Mouse (Mus musculus) left cerebral cortex, postnatal 4 days (tissue): ENCODE data around the gene Tpbgl. TPM values are rescaled to one million over a fixed set of nuclear protein-coding genes. Genes with fewer than 3 reads are reported as not detected.
A peak's percentile ranks its signal among the peaks of the same experiment; 100 is the strongest.

ENCODE experiments used
- DNase-seq: peaks from one replicate; pipeline ENCODE4 v3.0.0-alpha.2; 2022
- intact Hi-C: fragments of 180-260 bp; cut with DNase I; formaldehyde crosslinking; loops from one replicate; pipeline ENCODE4 v1.15.1; 2025
- total RNA-seq, 2 experiments: library from RNA; stranded (reverse); gene quantifications; 2 replicates each; pipeline ENCODE4 v1.2.3; 2021

Tpbgl gene
- total RNA-seq, 2 experiments from 2014 or later: 1.8 to 2.6 TPM

DNA sequence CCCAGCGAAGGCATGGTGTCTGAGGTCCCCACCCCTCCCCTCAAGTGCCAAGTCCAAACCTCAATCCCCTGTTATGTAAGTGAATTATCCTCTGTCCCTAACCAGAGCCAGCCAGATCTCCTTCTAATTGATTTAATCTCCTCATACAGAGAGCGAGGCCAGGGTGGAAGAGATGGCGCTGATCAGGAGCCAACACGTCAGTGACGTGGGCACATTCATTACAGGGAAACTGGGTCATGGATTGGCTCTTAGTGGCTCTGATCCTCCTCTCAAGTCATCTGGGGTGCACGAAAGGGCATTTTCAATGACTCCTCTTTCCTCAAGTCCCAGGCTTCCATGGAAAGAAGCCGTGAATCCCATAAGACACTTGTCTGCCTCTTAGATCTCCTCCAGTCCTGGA lies 17.8 kb upstream of the Tpbgl start:
- intact Hi-C loops: no loop called here
- no peak for DNase-seq

DNA sequence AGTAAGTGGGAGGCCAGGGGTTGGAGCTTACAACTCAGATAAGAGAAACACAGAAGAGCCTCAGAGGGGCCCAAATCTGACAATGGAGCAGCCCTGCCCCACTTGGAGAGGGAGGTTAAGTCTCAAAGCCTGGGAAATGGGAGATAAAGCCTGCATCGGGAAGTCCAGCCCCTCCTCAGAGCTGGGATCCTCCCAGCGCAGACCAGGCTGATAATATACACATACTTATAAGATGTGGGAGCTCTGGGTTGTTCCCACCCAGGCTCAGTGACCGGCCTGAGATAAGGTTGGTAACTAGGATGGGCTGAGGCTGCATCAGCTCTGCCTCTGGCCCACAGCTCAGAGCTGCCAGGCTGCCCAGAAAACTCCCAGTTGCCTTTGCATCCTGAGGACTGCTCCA lies 15.2 kb upstream of the Tpbgl start:
- intact Hi-C loops: no loop called here
- no peak for DNase-seq

DNA sequence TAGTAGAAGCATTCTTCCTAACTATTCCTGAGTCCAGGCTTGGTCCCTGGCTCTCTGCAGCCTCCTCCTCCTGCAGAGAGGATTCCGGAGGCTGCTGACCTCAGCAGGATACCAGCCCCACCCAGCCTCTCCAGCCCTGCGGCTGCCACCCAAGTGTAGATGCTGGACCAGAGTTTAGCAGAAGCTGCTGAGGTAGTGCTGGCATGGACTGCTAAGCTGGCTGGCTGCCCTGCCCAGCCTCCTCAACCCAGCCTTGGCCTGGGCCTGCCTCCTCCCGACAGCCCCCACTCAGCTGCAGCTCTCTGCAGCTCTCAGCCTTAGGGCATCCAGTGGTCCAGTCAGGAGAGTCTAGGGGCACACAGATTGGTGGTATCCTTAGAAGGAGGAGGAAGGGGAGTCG lies 14.3 kb upstream of the Tpbgl start:
- intact Hi-C loops: no loop called here
- DNase-seq: peak; percentile 80

DNA sequence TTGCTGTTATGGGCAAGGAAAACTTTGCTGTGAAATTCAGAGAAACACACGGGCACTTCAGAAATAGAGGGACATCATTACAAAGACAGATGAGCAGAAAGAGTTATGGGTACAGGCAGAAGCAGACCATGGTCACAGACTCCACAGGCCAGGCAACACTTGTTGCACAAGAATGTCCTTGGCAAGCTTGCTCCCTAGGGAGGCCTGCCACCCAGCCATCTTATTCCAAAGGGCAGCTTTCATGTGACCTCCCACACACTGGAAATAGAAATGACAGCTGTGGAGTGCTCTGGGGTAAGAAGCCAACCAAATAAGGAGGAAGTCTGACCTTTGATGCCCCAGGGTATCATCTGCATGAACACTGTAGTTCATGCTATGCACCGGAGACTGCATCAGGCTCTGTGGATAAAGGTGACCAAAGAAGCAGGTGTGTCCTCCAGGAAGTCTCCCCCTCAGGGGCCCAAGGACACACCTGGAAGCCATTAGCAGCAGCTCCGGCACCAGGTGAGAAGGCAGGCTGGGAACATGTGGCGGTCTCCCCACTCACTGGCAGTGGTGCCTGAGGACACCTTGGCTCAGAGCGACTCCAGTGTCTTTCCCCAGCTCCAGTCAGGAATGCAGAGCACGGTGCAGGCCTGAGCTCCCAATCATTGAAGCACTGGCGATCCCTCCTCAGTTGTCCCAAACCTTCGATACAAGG lies 7.2 kb upstream of the Tpbgl start:
- DNase-seq: no peak
- intact Hi-C loops: loop anchor here (5.0 kb wide), 1 partner anchor 148 kb away; no protein-coding TSS in a partner anchor

DNA sequence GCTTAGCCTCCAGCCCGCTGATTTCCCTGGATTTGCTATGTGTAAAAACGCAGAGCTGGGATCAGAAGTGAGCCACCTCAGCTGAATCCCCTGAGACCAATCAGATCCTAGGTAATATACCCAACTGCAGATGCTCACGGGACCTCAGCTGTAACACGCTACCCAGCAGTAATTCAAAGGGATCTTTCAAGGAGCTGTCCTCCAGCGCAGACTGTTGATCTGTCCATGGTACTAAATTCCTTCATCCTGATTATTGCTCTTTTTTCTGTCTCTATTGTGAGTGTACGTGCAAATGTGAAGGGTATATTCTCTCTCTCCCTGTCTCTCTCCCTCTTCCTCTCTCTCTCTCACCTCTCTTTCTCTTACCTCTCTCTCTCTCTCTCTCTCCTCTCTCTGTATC lies 5.4 kb upstream of the Tpbgl start:
- DNase-seq: no peak
- intact Hi-C loops: loop anchor here (5.0 kb wide), 1 partner anchor 150 kb away; no protein-coding TSS in a partner anchor

DNA sequence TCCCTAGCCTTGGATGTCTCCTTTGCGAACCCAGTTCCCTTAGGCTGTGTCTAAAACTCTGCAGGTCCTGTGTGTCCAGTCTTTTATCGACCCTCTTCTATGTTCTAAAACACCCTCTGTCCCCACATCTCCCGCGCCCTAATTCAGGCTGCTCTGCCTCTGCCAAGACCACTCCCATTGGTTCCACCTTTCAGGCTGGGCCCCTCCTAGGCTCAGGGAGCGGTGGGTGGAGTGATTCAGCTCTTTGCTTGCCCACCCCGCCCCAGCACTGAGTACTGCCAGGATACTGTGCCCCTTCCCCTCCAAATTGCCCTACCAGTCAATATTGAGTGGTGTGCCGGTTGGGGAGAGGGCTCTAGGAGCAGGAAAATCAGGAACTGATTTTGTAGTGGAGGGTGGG lies 463 bp upstream of the Tpbgl start:
- no peak for DNase-seq
- intact Hi-C loops: no loop called here

DNA sequence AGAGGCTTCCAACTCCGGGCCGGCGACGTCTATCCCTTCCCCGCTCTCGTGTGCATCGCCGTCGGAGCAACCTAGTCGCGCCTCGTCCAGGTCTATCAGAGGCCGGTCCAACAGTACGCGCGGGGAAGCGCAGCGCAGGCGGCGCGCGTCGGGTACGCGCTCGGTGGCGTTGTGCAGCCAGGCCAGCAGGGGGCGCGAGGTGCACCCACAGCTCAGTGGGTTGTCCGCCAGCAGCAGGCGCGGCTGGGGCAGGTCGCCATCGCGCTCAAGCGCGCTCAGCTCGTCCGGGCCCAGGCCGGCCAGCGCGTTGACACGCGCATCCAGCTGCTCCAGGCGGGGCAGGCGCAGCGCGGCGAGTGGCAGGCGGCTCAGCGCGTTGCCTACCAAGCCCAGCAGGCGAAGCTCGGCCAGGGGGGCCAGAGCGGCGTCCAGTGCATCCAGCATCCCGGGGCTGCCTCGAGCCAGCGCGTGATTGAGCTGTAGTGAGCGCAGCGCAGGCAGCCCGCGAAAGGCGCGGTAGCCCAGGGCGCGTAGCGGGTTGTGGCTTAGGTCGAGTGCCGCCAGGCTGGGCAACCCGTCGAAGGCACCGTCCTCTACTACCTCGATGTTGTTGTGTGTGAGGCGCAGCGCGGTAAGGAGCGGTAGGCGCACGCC lies 1.1 kb downstream of the Tpbgl start:
- intact Hi-C loops: no loop called here
- peak; percentile 85 for DNase-seq

DNA sequence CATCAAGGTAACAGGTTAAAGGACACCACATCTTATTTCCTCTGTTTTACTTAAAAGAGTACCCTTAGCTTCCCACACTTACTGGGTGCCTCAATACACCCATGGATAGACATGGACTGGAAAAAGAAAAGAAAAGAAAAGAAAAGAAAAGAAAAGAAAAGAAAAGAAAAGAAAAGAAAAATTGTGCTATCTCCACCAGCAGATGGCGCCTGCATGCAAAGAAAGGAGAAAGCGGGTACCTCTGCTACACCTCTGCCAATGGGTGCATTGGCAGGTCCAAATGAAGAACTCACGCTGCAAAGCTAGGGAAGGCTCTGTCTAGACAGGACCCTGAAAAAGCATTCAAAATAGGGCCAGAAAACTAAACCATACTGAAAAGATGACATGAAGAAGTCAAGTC lies 8.0 kb downstream of the Tpbgl start:
- intact Hi-C loops: loop anchor here (2.0 to 5.0 kb wide), 2 partner anchors 180 to 258 kb away; no protein-coding TSS in a partner anchor
- DNase-seq: peak; percentile 41

DNA sequence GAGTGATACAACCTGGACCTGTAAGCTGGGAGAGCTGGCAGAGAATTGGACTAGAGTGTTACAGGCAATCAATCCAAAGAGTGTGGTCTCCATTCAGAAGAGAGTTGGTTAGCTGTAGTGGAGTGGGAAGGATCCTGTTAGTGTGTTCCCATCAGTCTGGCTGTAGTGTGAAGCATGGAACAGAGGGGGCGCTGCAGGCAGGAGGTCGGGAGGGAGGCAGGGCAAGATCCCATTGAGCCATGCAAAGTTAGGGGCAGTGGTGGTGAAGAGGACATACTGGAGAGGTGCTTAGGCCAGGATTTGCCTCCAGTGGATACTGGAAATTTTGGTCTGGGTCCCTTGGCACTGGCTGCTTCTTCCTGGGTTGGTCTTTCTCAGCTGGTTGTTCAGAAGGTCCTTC lies 8.6 kb downstream of the Tpbgl start:
- DNase-seq: no peak

DNA sequence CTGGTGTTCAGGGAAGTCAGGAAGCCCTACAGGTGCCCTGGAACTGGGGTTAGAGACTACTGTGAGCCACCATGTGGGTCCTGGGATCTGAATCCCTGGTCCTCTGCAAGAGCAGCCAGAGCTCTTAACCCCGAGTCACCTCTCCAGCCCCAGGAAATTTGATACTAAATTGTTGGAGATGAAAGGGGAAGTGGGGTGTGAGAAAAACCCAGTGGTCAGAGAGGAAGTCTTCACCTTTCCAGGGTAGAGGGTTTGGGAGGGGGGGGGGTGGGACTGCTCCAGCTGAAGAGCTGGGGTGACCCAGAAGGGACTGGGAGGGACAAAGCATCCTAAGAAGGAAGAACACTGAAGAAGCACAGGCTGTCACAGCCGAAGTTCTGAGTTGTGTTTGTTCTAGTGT lies 19.3 kb downstream of the Tpbgl start:
- intact Hi-C loops: no loop called here
- DNase-seq: no peak

More for the DNA sequence above, 8.6 kb downstream of the Tpbgl start:
- intact Hi-C loops: loop anchor here (2.0 to 5.0 kb wide), 2 partner anchors 181 to 259 kb away; no protein-coding TSS in a partner anchor

DNA sequence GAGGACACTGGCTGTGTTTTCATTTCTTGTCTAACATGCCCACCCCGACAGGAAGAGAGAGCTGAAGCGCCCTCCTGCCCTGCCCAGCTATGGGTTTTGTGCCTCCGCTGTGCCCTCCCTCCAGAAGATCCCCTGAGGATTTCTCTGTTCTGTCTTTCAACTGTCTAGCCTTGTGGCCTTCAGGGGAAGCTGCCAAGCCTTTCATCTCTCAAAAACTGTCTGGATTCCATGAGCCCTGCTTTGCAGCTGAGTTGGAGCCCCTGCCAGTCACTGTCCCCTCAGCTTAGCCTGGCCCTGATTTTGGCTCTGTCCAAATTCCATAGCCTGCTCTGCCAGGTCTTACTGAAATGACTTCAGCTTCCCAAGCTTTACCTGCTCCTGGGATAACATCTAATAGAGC lies 20.1 kb downstream of the Tpbgl start:
- DNase-seq: no peak
- intact Hi-C loops: no loop called here

DNA sequence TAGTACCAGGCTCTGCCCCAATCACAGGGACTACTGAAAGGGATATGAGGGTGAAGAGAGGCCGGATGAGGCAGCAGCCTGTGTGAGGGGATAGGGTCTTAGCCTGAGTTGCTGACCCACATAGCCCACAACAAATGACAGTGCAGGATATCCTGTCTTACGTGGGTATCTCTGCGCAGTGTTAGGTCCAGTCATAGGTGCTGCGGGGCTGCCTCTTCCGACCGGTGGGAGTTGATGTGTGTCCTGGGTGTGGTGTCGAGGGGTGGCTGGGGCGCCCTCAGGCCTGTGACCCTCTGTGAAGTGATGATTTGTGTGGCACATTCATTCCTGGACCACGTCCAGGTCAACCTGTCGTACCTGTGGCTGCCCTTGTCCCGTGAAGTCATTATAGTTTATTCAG lies 20.6 kb downstream of the Tpbgl start:
- intact Hi-C loops: no loop called here
- DNase-seq: no peak

DNA sequence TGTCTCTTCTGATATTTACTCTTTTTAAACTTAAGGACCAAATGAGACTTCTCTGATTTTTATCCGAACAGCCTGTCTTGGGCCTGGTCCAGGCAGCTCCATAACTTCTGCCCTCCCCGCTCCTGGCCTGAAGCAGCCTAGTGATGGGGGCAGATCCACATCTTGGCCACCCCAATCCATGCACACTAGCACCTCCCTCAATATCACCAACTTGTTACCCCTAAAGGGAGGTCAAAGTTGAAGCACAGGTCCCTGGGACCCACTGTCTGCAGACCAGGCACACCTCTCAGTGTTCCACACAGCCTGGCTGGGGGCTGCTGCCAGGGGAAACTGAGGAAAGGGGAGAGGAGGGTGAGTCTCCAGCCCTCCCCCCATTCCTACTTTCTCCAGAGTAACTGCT lies 21.8 kb downstream of the Tpbgl start:
- DNase-seq: no peak
- intact Hi-C loops: no loop called here

DNA sequence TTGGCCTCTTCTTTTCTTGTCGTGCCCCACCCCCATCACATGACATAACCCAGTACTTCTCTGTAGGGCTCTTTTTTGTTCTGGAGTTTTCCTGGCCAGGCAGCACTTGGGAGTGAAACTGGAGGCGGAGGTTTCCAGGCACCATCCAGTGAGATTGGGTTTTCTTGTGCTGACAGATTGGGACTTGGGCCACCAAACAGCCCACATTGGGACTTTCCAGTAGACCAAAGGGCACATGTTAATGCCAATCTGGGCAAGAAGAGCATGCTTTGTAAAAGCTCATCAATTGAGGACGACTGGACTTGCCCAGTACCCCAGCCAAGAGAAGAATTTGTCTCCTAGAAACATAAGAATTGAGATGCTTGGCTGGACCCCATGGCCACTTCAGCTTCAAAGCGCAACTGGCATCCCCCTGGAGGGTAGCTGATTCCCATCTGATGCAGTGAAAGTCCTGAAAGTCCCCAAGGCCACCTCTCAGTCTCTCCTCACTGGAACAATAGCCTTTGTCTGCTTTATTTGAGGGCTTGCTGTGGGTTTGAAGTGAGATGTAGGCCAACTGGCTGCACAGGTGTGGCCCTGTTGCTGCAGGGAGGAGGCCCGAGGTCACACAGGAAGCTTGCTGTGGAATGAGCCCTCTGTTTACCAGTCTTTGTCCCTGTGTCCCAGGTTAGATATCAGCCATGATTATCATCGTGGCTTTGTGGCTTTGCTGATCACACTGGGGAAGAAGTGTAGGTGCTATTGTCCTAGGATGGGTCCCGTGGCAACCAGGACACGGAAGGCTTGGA lies 22.8 kb downstream of the Tpbgl start:
- intact Hi-C loops: no loop called here
- peak; percentile 50 for DNase-seq

DNA sequence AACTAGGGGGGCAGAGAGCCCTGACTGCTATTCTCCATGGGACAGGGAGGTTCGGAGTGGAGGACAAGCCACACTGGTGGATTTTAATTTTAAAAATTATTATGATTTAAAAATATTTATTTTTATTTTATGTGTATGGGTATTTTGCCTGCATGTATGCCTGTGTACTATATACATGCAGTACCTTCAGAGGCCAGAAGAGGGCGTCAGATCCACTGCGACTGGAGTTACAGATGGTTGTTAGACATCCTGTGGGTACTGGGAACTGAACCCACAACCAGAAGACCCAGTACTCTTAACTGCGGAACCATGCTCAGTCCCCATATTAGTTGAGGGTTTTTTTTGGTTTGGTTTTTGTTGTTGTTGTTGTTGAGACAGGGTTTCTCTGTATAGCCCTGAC lies 28.2 kb downstream of the Tpbgl start:
- no peak for DNase-seq
- intact Hi-C loops: no loop called here

DNA sequence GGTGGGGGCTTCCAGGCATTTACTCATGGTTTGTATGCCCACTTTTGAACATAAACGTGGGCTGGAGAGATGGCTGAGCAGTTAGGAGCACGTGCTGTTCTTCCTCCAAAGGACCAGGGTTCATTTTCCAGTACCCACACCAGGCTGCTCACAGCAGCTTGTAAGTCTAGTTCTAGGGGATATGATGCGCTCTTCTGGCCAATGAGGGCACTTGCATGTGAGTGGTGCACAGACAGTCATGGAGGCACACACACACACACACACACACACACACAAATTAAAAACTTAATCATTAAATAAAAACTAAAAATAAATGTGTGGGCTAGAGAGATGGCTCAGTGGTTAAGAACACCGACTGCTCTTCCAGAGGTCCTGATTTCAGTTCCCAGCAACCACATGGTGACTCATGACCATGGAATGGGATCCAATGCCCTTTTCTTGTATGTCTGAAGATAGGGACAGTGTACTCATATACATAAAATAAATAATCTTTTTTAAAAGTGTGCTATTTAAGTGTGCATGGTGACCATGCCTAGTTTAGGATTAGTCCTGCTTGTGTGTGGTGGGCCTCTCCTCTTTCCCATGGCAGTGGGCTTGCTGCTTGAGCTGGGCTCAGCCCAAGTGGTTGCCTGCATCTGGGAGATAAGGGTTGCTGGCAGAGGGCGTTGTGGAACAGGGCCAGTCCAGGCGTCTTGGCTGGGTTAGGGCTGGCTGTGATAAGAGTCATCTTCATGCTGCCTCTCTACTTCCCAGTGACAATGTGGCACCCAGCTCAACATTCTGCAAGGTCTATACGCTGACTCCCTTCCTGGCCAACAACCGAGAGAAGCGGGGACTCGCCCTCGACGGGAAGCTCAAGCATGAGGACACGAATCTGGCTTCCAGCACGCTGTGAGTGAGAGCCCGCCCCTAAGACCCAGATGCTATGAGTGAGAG lies 32.8 kb downstream of the Tpbgl start:
- intact Hi-C loops: no loop called here
- no peak for DNase-seq

DNA sequence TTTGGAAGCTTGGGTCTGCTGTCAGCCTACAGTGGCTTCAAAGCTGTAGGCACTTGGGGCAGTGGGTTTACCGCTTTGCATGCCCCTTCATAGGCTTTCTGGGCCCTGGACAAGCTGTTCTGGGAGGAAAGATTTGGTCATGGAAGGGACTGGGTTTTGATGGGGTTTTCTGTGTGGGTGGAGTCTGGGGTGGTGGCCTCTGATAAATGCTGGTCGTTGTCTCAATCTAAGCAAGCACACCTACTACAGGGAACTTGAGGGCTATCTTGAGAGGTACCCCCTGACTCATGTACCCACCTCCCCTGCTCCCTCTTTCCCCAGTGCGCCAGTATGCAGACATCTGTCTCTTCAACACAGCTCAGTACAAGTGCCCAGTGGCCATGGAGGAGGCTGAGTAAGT lies 34.2 kb downstream of the Tpbgl start:
- intact Hi-C loops: no loop called here
- DNase-seq: no peak

DNA sequence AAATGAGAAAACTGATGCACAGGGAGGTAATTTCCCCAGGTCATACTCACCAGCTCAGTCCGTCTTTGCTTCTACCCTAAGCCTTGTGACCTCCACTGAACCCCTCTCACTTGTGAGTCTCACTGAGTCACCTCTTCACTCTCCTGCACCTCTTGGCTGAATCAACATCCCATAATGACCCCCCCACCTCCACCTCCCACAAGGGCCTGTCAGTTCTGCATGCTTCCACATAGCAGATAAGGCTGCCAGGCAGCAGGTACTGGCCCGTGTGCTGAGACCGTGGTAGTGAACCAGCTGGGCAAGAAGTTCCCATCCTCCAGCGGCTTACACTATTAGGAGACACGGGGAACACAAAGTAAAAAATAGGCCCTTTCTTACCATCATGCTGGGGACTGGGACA lies 36.3 kb downstream of the Tpbgl start:
- intact Hi-C loops: loop anchor here (2.0 kb wide), 1 partner anchor 90 kb away; no protein-coding TSS in a partner anchor
- no peak for DNase-seq

DNA sequence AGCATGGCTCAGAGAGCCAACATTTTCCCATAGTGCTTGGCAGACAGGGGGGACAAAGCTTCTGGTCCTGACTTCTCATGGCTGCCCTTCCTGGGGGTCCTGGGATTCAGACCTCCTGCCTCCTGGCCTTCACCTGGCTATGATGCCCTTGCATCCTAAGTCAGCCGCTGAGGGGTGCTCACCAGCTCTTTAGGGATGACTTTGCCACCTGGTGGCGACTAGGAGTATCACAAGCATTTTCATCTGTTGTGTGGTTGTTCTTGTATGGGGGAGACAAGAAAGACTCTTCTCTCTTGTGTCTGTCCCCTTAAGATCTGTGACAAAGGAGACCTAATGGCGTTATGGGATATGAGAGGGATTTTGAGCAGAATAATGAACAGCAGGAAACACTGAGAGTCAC lies 36.8 kb downstream of the Tpbgl start:
- DNase-seq: peak; percentile 77
- intact Hi-C loops: loop anchor here (2.0 kb wide), 1 partner anchor 89 kb away; no protein-coding TSS in a partner anchor

DNA sequence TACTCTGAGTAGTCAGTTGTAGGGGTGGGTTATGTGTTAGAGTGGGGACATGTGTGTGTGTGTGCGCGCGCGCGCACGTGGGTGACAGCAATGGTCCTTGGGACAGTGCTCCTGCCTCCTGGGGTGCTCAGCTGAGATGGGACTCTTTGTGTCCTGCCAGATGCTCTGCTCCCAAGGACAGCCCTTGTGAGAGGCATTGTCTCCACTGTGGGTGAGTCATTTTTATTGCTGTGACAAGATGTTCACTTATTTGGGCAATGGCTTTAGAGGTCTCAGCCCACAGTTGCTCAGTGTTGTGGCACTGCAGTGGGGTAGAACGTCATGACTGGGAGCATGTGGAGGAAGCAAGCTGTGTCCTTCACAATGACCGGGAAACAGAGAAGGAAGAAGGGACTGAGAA lies 40.9 kb downstream of the Tpbgl start:
- intact Hi-C loops: no loop called here
- DNase-seq: no peak
